Mouse (Mus musculus) stomach, postnatal 0 days (tissue): Measurements from ENCODE around the gene Ropn1. TPM values are rescaled to one million over a fixed set of nuclear protein-coding genes. Genes with fewer than 3 reads are reported as not detected.

Experiments
- ATAC-seq: fragments of 200-750 bp; cut with Nextera tagmentation; 2 replicates; pipeline ENCODE4 v1.8.0; 2017; ENCODE audit not compliant: low FRiP score, low TSS enrichment
- DNase-seq: peaks from one replicate; pipeline ENCODE4 v3.0.0-alpha.2; 2016; ENCODE audit warnings: low spot score
- H3K27ac ChIP-seq: fragments of 300-500 bp; sonication (generic); replicated peaks from 2 replicates; pipeline ENCODE4 v1.5.1; 2014; ENCODE audit warnings: mild to moderate bottlenecking, control low read depth
- H3K27me3 ChIP-seq: fragments of 300-500 bp; sonication (generic); 2 replicates; pipeline ENCODE4 v1.6.1; 2014; ENCODE audit warnings: low read length; ENCODE audit not compliant: control insufficient read depth, insufficient read depth
- H3K36me3 ChIP-seq: fragments of 300-500 bp; sonication (generic); 2 replicates; pipeline ENCODE4 v1.6.1; 2014; ENCODE audit warnings: low read length, mixed read lengths; ENCODE audit not compliant: control insufficient read depth, insufficient read depth
- H3K4me1 ChIP-seq: fragments of 300-500 bp; sonication (generic); replicated peaks from 2 replicates; pipeline ENCODE4 v1.6.1; 2014; ENCODE audit warnings: antibody characterized with exemption; ENCODE audit not compliant: control insufficient read depth, insufficient read depth
- H3K4me2 ChIP-seq: fragments of 300-500 bp; sonication (generic); replicated peaks from 2 replicates; pipeline ENCODE4 v1.6.1; 2014; ENCODE audit warnings: low read depth, mild to moderate bottlenecking, control low read depth, moderate library complexity
- H3K4me3 ChIP-seq: fragments of 300-500 bp; sonication (generic); 2 replicates; pipeline ENCODE4 v1.5.1; 2014; ENCODE audit warnings: low read depth, low read length, control low read depth
- H3K9ac ChIP-seq: fragments of 300-500 bp; sonication (generic); 2 replicates; pipeline ENCODE4 v1.6.1; 2014; ENCODE audit warnings: mild to moderate bottlenecking, low read length, control low read depth, mixed read lengths
- H3K9me3 ChIP-seq: fragments of 300-500 bp; sonication (generic); 2 replicates; pipeline ENCODE4 v1.6.1; 2016; ENCODE audit warnings: low read length; ENCODE audit not compliant: control insufficient read depth
- CTCF ChIP-seq: IDR thresholded peaks from 2 replicates; pipeline ENCODE4 v1.5.1; 2016; ENCODE audit warnings: antibody characterized with exemption, low read depth, mild to moderate bottlenecking, moderate library complexity
- EP300 ChIP-seq: optimal IDR thresholded peaks from 2 replicates; pipeline ENCODE3; 2016; ENCODE audit warnings: antibody characterized with exemption
- WGBS: fragments of 180-500 bp; shearing (Covaris S2); extraction: QIAGEN DNeasy Blood & Tissue Kit; methylation state at CpG from one replicate; pipeline ENCODE4 v1.1.7; 2014; 5-methylcytosine and 5-hydroxymethylcytosine counted together
- polyA plus RNA-seq: library from polyadenylated mRNA; unstranded; fragments of >200 nt; fragmentation: Nextera tagmentation; extraction: Ambion mirVana; gene quantifications from 2 replicates; pipeline ENCODE4 v1.2.1, GENCODE M21; 2015

Ropn1 gene
- polyA plus RNA-seq, 1 experiment from 2014 or later: not detected

GRCm38 (mm10) chr16:34711481-34711880 is 61.8 kb downstream of the Ropn1 start:
- TF ChIP-seq CTCF (peak; percentile 72), EP300 (no peak)
- no peaks in the 10 kb centered on the region for H3K9me3 ChIP-seq
- ATAC-seq (no peak), DNase-seq (peak; percentile 26)
- no peak overlapping the region for H3K4me2 ChIP-seq
- H3K27me3 ChIP-seq: no peaks in the 10 kb centered on the region
- H3K36me3 ChIP-seq: no peaks in the 10 kb centered on the region
- no peaks in the 10 kb centered on the region for H3K4me1 ChIP-seq
- WGBS: 68% methylated on average over 3 of the region's 3 CpGs
- H3K9ac ChIP-seq: no peak overlapping the region
- H3K27ac ChIP-seq: no peak overlapping the region
- no peak overlapping the region for H3K4me3 ChIP-seq

GRCm38 (mm10) chr16:34725156-34725555 is 75.4 kb downstream of the Ropn1 start:
- Histone ChIP-seq H3K9ac (no peak overlapping the region), H3K27me3 (no peaks in the 10 kb centered on the region), H3K4me3 (no peak overlapping the region), H3K9me3 (no peaks in the 10 kb centered on the region), H3K4me1 (no peaks in the 10 kb centered on the region), H3K36me3 (0 out of 2 replicates have a peak, but pooled peaks cover 3% of the 10 kb centered on the region), H3K27ac (no peak overlapping the region), H3K4me2 (no peak overlapping the region)
- WGBS: 88% methylated on average over 3 of the region's 3 CpGs
- ATAC-seq: no peak
- no peak for DNase-seq
- no peak for TF ChIP-seq CTCF
- TF ChIP-seq EP300: no peak

Other genes with a start within 250 kb of the Ropn1 start
- 14.4 and 16.7 TPM in 2 replicates for gene Kalrn, start 76.4 kb upstream of the Ropn1 start, polyA plus RNA-seq
- 1.8 TPM in 2 replicates for gene Ccdc14, start 40.7 kb downstream of the Ropn1 start, polyA plus RNA-seq
- gene Mylk, start 95.3 kb downstream of the Ropn1 start, polyA plus RNA-seq: 480 TPM in 2 replicates